Mouse (Mus musculus) testis, adult 2 months (tissue): ENCODE measurements around the gene Acsl5. TPM values are rescaled to one million over a fixed set of nuclear protein-coding genes. Genes with fewer than 3 reads are reported as not detected.

Experiments used
- H3K27ac ChIP-seq: fragments of 200-500 bp; 2 replicates; pipeline ENCODE4 v1.5.1; 2012; ENCODE audit warnings: low read depth, low read length; ENCODE audit not compliant: control insufficient read depth, insufficient read depth
- H3K27me3 ChIP-seq: fragments of 200-500 bp; 2 replicates; pipeline ENCODE4 v1.6.1; 2012; ENCODE audit warnings: mild to moderate bottlenecking, low read length, moderate library complexity; ENCODE audit not compliant: control insufficient read depth, insufficient read depth
- H3K36me3 ChIP-seq: fragments of 200-500 bp; 2 replicates; pipeline ENCODE4 v1.6.1; 2012; ENCODE audit warnings: mild to moderate bottlenecking, low read length; ENCODE audit not compliant: control insufficient read depth, insufficient read depth
- H3K4me1 ChIP-seq: fragments of 200-500 bp; 2 replicates; pipeline ENCODE4 v1.6.1; 2012; ENCODE audit warnings: low read length; ENCODE audit not compliant: control insufficient read depth, insufficient read depth
- H3K4me3 ChIP-seq: fragments of 200-500 bp; 2 replicates; pipeline ENCODE4 v1.5.1; 2012; ENCODE audit warnings: low read depth, mild to moderate bottlenecking, low read length, moderate library complexity, mixed read lengths; ENCODE audit not compliant: control insufficient read depth
- CTCF ChIP-seq: fragments of 200-500 bp; IDR thresholded peaks from 2 replicates; pipeline ENCODE4 v1.5.1; 2012; ENCODE audit warnings: low read depth, mild to moderate bottlenecking, inconsistent platforms, low read length, moderate library complexity; ENCODE audit not compliant: control insufficient read depth, insufficient read depth, insufficient replicate concordance
- POLR2A ChIP-seq: fragments of 200-500 bp; IDR thresholded peaks from 2 replicates; pipeline ENCODE4 v1.6.1; 2012; ENCODE audit warnings: low read depth, mild to moderate bottlenecking, inconsistent platforms, low read length, moderate library complexity; ENCODE audit not compliant: control insufficient read depth
- polyA plus RNA-seq: library from polyadenylated mRNA; depleted of rRNA; stranded (reverse); fragments of >200 nt; gene quantifications from 2 replicates; pipeline ENCODE4 v1.2.3, GENCODE M21; 2012

Acsl5 gene
- polyA plus RNA-seq, 1 experiment = 6.9 TPM

DNA sequence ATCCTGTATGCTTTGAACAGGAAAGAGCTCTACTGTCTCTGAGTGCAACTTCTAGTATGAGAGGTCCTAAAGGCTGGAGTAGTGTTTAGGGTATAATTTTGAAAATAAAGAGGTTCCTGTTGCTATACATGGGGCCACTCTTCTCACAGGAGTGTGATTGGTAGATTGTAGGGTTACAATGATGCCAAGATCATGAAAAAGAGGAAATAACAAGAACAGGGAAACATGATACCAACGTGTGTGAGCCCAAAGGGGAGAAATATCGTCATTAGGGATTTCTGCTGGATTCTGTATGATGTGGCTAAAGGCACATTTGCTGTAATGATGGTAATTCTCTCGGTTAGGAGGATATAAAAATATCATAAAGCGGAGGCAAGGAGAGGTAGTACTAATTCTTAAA lies 34.3 kb downstream of the Acsl5 start:
- no peaks in the 10 kb centered on the region for H3K36me3 ChIP-seq
- H3K4me3 ChIP-seq = no peak overlapping the region
- no peak for TF ChIP-seq CTCF
- TF ChIP-seq POLR2A = no peak
- H3K4me1 ChIP-seq = no peaks in the 10 kb centered on the region
- H3K27me3 ChIP-seq = no peaks in the 10 kb centered on the region
- H3K27ac ChIP-seq = no peak overlapping the region

- H3K4me3 ChIP-seq = no peak overlapping the region
- H3K4me1 ChIP-seq = no peaks in the 10 kb centered on the region
- no peak overlapping the region for H3K27ac ChIP-seq
- TF ChIP-seq POLR2A (no peak), CTCF (no peak)
- H3K36me3 ChIP-seq = no peaks in the 10 kb centered on the region
- no peaks in the 10 kb centered on the region for H3K27me3 ChIP-seq
Observed at GRCm38 (mm10) chr19:55288974-55289373, 37.2 kb downstream of the Acsl5 start.

GRCm38 (mm10) chr19:55290621-55291270 lies 39.0 kb downstream of the Acsl5 start:
- H3K4me1 ChIP-seq = no peaks in the 10 kb centered on the region
- no peaks in the 10 kb centered on the region for H3K27me3 ChIP-seq
- H3K27ac ChIP-seq = no peak overlapping the region
- no peak for TF ChIP-seq CTCF
- TF ChIP-seq POLR2A = no peak
- no peak overlapping the region for H3K4me3 ChIP-seq
- H3K36me3 ChIP-seq = no peaks in the 10 kb centered on the region

GRCm38 (mm10) chr19:55292210-55292850 lies 40.6 kb downstream of the Acsl5 start:
- H3K27me3 ChIP-seq = no peaks in the 10 kb centered on the region
- H3K4me3 ChIP-seq = no peak overlapping the region
- TF ChIP-seq POLR2A (no peak), CTCF (no peak)
- no peaks in the 10 kb centered on the region for H3K4me1 ChIP-seq
- H3K36me3 ChIP-seq = no peaks in the 10 kb centered on the region
- H3K27ac ChIP-seq = no peak overlapping the region

- no peak overlapping the region for H3K4me3 ChIP-seq
- no peak overlapping the region for H3K27ac ChIP-seq
- no peaks in the 10 kb centered on the region for H3K4me1 ChIP-seq
- no peak for TF ChIP-seq POLR2A
- no peak for TF ChIP-seq CTCF
- H3K27me3 ChIP-seq = no peaks in the 10 kb centered on the region
- peaks cover 1% of the 10 kb centered on the region; the same call in 1 of the 2 replicates for H3K36me3 ChIP-seq
Observed at GRCm38 (mm10) chr19:55293175-55293574, 41.4 kb downstream of the Acsl5 start.

GRCm38 (mm10) chr19:55295075-55295474 lies 43.3 kb downstream of the Acsl5 start:
- Histone ChIP-seq H3K27me3 (no peaks in the 10 kb centered on the region), H3K36me3 (peaks cover 1% of the 10 kb centered on the region; the same call in 1 of the 2 replicates), H3K27ac (no peak overlapping the region), H3K4me1 (no peaks in the 10 kb centered on the region), H3K4me3 (no peak overlapping the region)
- no peak for TF ChIP-seq CTCF

DNA sequence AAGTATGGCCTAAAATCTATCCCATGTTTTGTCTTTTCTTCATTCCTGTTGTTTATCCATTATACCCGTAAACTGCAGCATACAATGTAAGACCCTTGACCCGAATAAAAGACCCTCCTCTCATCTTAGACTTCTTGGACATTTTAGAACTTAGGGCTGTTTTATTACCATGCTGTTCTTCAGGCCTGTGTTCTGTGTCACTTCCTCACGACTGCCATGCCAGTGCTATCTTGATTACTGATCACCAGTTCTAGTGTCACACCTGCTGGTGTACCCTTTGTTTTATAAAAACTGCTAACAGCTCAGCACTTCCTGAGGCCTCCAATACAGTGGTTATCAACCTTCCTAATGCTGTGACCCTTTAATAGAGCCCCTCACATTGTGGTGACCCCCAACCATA lies 43.8 kb downstream of the Acsl5 start:
- H3K4me3 ChIP-seq = no peak overlapping the region
- no peaks in the 10 kb centered on the region for H3K27me3 ChIP-seq
- TF ChIP-seq POLR2A (no peak), CTCF (no peak)
- H3K36me3 ChIP-seq = peaks cover 1% of the 10 kb centered on the region; the same call in 1 of the 2 replicates
- no peak overlapping the region for H3K27ac ChIP-seq
- H3K4me1 ChIP-seq = no peaks in the 10 kb centered on the region
